Mouse (Mus musculus): ENCODE data around the gene Rassf5.
"Not testable (repeated sequence)": the region's sequence is repeated elsewhere in the genome, so short reads cannot be mapped to it uniquely, and the experiment has no call there.

Gene Rassf5

GRCm38 (mm10) chr1:131175819-131176218, 69.2 kb downstream of the Rassf5 start:
- no peak for DNase-seq

- DNase-seq, result no peak
Measured at GRCm38 (mm10) chr1:131175189-131175588, 69.9 kb downstream of the Rassf5 start.

- DNase-seq, result no peak
Measured at GRCm38 (mm10) chr1:131174299-131174861, 70.7 kb downstream of the Rassf5 start.

GRCm38 (mm10) chr1:131173809-131174208, 71.2 kb downstream of the Rassf5 start:
- no peak for DNase-seq

GRCm38 (mm10) chr1:131173001-131173400, 72.1 kb downstream of the Rassf5 start:
- DNase-seq, result no peak

GRCm38 (mm10) chr1:131167612-131168011, 77.4 kb downstream of the Rassf5 start:
- DNase-seq, result no peak

GRCm38 (mm10) chr1:131164427-131164826, 80.6 kb downstream of the Rassf5 start:
- DNase-seq, result no peak

GRCm38 (mm10) chr1:131161091-131161490, 84.0 kb downstream of the Rassf5 start:
- DNase-seq, result no peak

GRCm38 (mm10) chr1:131159573-131160327, 85.3 kb downstream of the Rassf5 start:
- DNase-seq, result not testable (repeated sequence)

GRCm38 (mm10) chr1:131155456-131155855, 89.6 kb downstream of the Rassf5 start:
- DNase-seq, result peak; percentile 68 to 75

GRCm38 (mm10) chr1:131153018-131153629, 91.9 kb downstream of the Rassf5 start, which contains the start of gene Eif2d:
Eif2d (plus strand) TSS chr1:131153181.
- DNase-seq, result peak; percentile 96 to 97

GRCm38 (mm10) chr1:131149496-131149895, 95.6 kb downstream of the Rassf5 start:
- DNase-seq, result no peak

- no peak for DNase-seq
Measured at GRCm38 (mm10) chr1:131146181-131146614, 98.9 kb downstream of the Rassf5 start.

- DNase-seq, result not testable (repeated sequence)
Measured at GRCm38 (mm10) chr1:131145222-131145621, 99.8 kb downstream of the Rassf5 start.

GRCm38 (mm10) chr1:131142472-131142871, 102.6 kb downstream of the Rassf5 start:
- no peak for DNase-seq

GRCm38 (mm10) chr1:131141449-131141848, 103.6 kb downstream of the Rassf5 start:
- DNase-seq, result no peak

- no peak for DNase-seq
Measured at GRCm38 (mm10) chr1:131139102-131140095, 105.7 kb downstream of the Rassf5 start.

- DNase-seq, result peak; percentile 92 to 96
Measured at GRCm38 (mm10) chr1:131138191-131139016, 106.7 kb downstream of the Rassf5 start, which contains the start of gene Dyrk3. Dyrk3 (minus strand) TSS chr1:131138340.

- DNase-seq, result no peak
Measured at GRCm38 (mm10) chr1:131137717-131138118, 107.3 kb downstream of the Rassf5 start.

- DNase-seq, result no peak
Measured at GRCm38 (mm10) chr1:131137111-131137510, 107.9 kb downstream of the Rassf5 start.

- DNase-seq, result no peak
Measured at GRCm38 (mm10) chr1:131135960-131136629, 109.0 kb downstream of the Rassf5 start.
